Mouse (Mus musculus) layer of hippocampus, adult 9-11 months (tissue): ENCODE results near the gene Coro1b.
A peak's percentile ranks its signal among the peaks of the same experiment; 100 is the strongest.

Source experiments
- DNase-seq: peaks from one replicate; pipeline ENCODE4 v3.0.0; 2022

The Coro1b gene

GRCm38 (mm10) chr19:4162646-4163542 lies 14.5 kb downstream of the Coro1b start, which contains the start of gene Rps6kb2:
TSS of gene Rps6kb2 (minus strand) at chr19:4163354.
- DNase-seq = peak; percentile 98

GRCm38 (mm10) chr19:4163543-4163887 lies 15.1 kb downstream of the Coro1b start:
- no peak for DNase-seq

- DNase-seq = no peak
Observed at GRCm38 (mm10) chr19:4164100-4164499, 15.7 kb downstream of the Coro1b start.

- no peak for DNase-seq
Observed at GRCm38 (mm10) chr19:4164721-4165120, 16.3 kb downstream of the Coro1b start.

- DNase-seq = no peak
Observed at GRCm38 (mm10) chr19:4166678-4167476, 18.5 kb downstream of the Coro1b start.

GRCm38 (mm10) chr19:4169378-4169784 lies 21.0 kb downstream of the Coro1b start:
- DNase-seq = peak; percentile 99

GRCm38 (mm10) chr19:4169810-4170209 lies 21.4 kb downstream of the Coro1b start:
- no peak for DNase-seq

GRCm38 (mm10) chr19:4170723-4171392 lies 22.4 kb downstream of the Coro1b start:
- DNase-seq = no peak

- no peak for DNase-seq
Observed at GRCm38 (mm10) chr19:4171393-4172290, 23.2 kb downstream of the Coro1b start.

- no peak for DNase-seq
Observed at GRCm38 (mm10) chr19:4172925-4173324, 24.5 kb downstream of the Coro1b start.

GRCm38 (mm10) chr19:4175368-4175947 lies 27.0 kb downstream of the Coro1b start, which contains the start of gene Carns1:
TSS of gene Carns1 (minus strand) at chr19:4175479.
- DNase-seq = peak; percentile 62

GRCm38 (mm10) chr19:4180411-4180810 lies 32.0 kb downstream of the Coro1b start:
- no peak for DNase-seq

GRCm38 (mm10) chr19:4181892-4182291 lies 33.5 kb downstream of the Coro1b start:
- DNase-seq = peak; percentile 87

GRCm38 (mm10) chr19:4183689-4184088 lies 35.3 kb downstream of the Coro1b start:
- DNase-seq = peak; percentile 67

GRCm38 (mm10) chr19:4184976-4185975 lies 36.9 kb downstream of the Coro1b start:
- DNase-seq = no peak

- DNase-seq = no peak
Observed at GRCm38 (mm10) chr19:4187303-4187702, 38.9 kb downstream of the Coro1b start.

GRCm38 (mm10) chr19:4189051-4189620 lies 40.7 kb downstream of the Coro1b start:
- DNase-seq = no peak

- no peak for DNase-seq
Observed at GRCm38 (mm10) chr19:4190831-4191334, 42.5 kb downstream of the Coro1b start, which contains the start of gene Tbc1d10c. TSS of gene Tbc1d10c (minus strand) at chr19:4191284.

- DNase-seq = peak; percentile 92
Observed at GRCm38 (mm10) chr19:4191528-4192250, 43.3 kb downstream of the Coro1b start, which contains the start of gene Ppp1ca. TSS of gene Ppp1ca (plus strand) at chr19:4192065.
